Mouse (Mus musculus) spleen, postnatal 10 days (tissue): ENCODE measurements around the gene Rtkn2.

Source experiments
- DNase-seq, 2 experiments: peaks; one replicate each; pipeline ENCODE4 v3.0.0; 2021 to 2022; ENCODE audit warnings: low spot score in 2 of 2

Rtkn2 gene

DNA sequence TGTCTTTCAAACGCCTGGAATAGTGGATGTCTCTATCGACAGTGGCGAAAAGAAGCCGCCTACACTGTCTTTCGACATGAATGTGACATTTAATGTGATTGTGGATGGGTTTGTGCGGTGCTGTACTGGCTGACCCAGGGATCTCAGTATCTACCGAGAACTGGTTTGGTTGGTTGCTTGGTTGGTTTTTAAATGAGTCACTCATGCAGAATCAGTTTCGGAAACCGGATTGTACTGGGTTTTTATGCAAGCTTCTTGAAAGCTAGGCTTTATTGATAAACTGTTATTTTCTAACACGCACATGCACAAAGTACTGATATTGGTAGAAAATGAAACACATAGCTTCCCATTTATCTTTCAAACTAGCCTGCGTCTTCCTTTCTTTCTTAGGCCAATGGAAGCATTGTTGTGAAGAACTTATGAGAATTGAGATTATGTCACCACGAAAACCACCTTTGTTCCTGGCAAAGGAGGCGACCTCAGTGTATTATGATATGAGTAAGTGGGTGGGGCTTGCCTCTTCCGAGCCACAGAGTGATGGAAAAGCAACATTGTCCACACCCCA is 60.4 kb downstream of the Rtkn2 start:
- no peak for DNase-seq

- no peak for DNase-seq
Observed at GRCm38 (mm10) chr10:68040394-68040793, 61.0 kb downstream of the Rtkn2 start.

DNA sequence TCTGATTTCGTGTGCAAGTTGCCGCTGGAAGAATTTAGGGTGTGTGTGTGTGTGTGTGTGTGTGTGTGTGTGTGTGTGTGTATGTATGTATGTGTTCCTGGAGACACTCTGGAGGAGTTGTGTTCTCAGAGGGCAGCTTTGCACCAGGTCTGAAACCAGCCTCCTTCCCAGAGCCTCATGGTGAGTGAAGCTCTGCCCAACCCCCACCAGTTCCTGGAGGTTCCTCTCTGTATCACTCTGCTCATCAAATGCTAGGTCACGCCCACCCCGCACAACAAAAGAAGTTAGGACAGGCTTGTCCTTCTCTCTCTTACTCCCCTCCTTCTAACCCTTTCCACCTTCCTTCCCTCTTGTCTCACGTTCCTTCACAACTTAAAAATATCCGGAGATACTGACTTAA is 64.6 kb downstream of the Rtkn2 start:
- DNase-seq, result no peak

DNA sequence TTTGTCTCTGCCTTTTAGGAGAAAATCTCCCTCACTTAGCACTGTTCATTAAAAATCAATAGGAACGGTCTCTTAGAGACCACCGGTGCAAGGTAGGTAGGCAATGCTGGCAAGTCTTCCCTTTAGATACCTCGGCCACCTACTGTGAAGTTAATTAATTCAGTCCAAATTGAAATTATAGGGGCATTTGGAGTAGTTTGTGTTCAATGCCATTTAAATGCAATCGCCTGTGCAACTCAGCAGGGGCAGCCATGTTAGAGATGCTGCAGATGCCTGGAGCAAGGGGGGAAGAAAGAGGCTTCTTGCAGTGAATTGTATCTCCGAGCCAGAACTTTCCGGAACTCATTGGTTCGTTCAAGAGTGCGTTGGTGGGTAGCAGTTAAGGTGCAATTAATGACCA is 65.5 kb downstream of the Rtkn2 start:
- no peak for DNase-seq

- peak; percentile 9 to 28 for DNase-seq
Observed at GRCm38 (mm10) chr10:68048641-68049305, 69.4 kb downstream of the Rtkn2 start.

GRCm38 (mm10) chr10:68050882-68051281 is 71.5 kb downstream of the Rtkn2 start:
- no peak for DNase-seq

DNA sequence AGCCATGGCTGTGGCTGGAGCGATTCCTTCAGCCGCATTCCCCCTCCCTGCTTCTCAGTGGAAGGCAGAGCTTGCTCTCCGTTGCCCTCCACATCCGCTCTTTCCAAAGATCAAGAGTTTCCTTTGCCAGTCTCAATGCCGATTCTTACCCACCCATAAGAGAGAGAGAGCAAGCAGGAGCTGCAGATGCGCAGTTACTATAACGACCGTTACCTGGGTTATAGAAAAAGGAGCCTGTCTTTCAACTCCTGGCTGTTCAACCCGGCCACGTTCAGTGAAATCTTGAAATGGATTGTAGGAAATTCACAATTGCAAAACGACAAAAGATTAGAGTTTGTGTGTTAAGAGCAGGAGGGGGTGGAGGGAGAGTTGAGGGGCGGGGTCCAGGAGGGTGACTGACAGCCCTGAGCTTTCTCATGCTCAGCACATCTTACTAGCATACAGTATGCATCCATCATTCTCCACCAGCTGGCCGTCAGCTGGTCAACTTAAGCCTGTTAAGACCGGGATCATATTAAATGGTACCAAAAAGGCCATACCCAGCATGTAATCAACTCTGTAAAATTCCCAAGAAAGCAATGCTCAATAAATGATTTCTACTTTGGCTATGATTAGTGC is 72.1 kb downstream of the Rtkn2 start:
- DNase-seq, result no peak

- DNase-seq, result no peak
Observed at GRCm38 (mm10) chr10:68052307-68052706, 72.9 kb downstream of the Rtkn2 start.

DNA sequence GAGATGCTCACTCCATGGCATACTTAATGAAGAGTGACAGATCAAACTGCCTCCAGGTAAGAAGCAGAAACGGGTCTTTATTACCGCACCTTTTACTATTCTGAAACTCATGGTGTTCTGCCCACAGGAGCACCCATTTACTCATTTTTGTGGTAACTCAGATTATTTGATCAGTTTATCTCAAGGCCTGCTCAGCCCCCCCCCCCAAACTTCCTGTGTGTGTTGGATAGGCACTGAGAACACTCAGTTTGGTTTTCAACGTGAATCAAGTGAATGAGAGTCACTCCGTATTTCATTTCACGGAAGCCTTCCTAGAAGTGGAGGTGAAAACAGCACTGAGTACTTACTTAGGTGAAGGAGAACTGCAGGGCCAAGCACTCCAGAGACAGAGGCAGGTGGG is 74.8 kb downstream of the Rtkn2 start:
- no peak for DNase-seq

GRCm38 (mm10) chr10:68054706-68055105 is 75.3 kb downstream of the Rtkn2 start:
- no peak for DNase-seq

DNA sequence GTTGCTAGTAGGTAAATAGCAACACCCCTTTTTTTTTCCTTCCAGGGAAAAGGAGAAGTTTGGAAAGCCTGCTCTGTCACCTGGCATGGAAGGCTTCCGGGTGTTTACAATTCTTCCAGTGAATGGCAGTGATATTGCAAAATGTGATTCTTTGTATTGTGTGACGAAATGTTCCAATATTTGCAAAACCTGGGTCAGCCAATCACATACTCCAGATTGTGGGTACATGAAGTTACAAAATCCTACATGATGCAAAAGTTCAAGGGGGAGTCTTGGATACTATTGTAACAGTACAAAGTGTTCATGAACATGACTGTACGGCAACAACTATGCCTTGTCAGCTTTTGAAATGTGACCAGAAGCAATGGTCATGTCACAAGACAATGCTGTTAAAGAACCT is 78.5 kb downstream of the Rtkn2 start:
- no peak for DNase-seq

DNA sequence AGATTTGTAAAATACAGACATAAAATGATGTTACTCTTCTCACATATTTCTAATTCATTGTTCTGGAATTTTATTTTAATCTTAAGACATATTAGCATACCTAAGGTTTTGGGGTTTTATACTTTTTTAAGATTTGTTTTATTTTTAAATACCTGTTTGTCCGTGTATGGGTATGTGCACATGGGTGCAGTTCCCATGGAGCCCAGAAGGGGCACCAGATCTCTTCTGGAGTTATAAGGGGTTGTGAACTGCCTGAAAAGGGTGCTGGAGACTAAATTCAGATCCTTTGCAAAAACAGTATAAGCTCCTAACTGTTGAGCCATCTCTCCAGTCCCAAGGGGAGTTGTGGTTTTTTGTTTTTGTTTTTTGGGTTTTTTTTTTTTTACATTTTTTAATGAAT is 79.0 kb downstream of the Rtkn2 start:
- DNase-seq, result no peak

DNA sequence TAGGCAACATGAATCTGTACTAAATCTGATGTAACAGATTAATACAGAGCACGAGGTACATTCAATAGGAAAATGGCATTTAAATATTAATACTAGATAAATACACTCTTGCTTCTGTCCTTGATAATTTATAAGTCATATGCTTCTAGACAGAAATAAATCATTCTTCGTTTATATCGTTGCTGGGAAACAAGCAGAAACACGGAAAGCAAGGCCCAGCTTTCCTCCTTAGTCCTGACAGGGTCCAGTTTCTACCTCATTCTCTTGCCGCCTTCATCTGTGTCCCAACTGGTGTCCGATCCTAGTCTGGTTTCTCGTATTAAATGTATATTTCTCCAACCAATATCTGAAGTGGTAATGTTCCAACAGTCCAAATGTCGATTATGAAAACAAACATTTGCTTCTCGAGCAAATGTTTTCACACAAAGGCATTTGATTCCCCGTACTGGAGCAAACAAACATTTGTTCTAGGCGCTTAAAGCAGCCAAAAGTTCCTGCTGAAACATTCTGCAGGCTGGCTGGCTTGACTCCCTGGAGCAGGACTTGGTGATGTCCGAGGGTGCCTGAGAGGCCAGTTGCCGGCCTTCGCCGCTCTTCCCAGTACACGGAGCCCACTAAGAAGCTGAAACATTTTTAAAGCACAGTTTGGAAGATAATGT is 81.3 kb downstream of the Rtkn2 start:
- no peak for DNase-seq

DNA sequence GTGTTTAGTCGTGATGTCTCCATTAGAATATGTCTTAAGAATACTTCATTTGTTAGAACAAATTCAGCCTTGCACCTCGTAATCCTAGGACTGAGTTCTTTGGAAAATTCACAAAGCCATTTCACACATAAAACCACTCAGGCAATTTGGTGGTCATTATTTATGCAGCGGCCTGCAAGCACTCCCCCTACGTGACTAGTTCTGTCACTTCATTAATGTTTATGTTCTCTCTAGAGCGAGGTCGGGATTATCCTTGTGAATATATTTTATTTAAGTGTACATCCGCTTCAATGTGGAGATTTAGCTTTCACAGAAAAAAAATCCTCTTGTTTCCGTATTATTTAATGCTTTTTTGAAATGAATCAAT is 81.9 kb downstream of the Rtkn2 start:
- no peak for DNase-seq

- no peak for DNase-seq
Observed at GRCm38 (mm10) chr10:68063806-68064545, 84.6 kb downstream of the Rtkn2 start.

- no peak for DNase-seq
Observed at GRCm38 (mm10) chr10:68064571-68064970, 85.2 kb downstream of the Rtkn2 start.

- DNase-seq, result no peak
Observed at GRCm38 (mm10) chr10:68066173-68066572, 86.8 kb downstream of the Rtkn2 start.

GRCm38 (mm10) chr10:68067961-68068360 is 88.6 kb downstream of the Rtkn2 start:
- DNase-seq, result no peak

DNA sequence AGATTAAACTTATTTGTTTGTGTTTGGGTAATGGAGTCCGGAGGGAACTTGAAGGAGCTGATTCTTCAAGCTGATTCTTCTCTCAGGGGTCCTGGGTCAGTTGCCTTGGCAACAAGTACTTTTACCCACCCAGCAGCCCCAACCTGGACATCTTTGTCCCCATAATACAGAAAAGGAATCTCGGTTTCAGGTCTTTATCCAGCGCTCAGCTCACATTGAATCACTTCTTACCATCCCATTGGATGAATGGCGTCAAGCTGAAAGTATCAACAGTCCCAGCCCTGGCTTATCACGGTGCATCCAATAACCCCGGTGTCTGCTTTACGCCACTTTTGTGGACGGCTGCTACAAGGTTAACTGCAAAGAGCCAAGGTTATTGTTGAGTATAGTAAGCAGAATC is 89.1 kb downstream of the Rtkn2 start:
- DNase-seq, result no peak

GRCm38 (mm10) chr10:68071041-68071440 is 91.7 kb downstream of the Rtkn2 start:
- DNase-seq, result no peak

DNA sequence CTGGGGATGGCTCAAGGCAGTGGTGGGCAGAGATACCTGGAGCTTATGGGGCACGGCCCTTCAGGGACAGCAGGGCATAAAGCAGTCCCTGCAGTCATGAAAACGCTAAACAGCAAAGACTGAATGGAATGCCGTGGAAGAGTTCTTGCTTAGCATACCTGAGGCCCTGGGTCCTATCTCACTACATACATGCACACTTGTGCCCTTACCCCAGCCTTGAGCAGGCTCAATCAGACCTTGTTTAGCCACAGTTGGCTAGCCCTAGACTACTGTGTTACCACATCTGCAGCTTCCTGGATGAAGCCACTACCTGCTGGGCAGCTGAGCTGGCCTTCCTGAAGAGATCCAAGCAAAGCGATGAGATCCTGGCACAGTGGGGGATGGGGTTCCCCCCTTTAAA is 93.3 kb downstream of the Rtkn2 start:
- no peak for DNase-seq

- no peak for DNase-seq
Observed at GRCm38 (mm10) chr10:68074291-68074690, 94.9 kb downstream of the Rtkn2 start.
